Mouse (Mus musculus): Measurements from ENCODE around the gene Hsph1.

The Hsph1 gene

DNA sequence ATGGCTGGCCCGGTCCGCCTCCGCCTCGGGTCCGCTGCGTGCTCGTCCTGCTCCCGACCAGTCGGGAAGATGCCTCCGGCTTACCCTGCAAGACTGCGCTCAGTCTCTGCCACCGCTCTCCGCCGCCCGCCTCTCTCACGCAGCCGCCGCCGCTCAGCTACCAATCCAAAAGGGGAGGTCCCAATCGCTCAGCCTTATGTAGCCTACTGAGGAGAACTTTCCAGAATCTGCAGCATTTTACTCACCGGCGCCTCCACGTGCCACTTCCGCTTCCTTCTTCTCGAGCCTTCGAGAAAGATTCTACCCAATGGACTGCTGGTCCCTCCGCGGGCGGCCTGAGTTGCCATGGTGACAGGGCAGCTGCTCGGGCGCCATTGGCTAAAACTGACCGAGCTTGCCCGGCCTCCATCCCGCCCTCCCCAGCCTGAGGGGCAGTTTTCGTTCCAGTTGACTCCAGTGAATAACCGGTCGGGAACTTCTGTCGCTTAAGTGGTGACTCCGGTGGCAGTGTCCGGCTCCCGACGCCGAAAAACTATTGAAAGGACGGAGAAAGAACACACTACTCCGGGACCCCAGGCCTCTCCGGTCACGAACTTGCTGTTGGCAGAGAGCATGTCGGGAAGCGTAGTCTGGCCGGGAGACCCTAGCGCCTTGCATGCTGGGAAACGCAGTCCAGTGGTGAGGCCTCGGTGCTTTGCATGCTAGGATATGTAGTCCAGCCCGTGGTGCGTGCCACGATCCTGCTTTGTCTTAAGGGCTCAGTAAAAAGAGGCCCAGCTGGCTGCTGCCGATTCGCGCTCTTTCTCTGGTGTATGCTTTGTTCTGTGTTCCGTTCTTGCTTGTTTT is at the start of gene Hsph1:
Gene Hsph1 (minus strand): TSS at position 302 of the 846 bp plus-strand sequence.
- peak; percentile 97 to 99 for DNase-seq

DNA sequence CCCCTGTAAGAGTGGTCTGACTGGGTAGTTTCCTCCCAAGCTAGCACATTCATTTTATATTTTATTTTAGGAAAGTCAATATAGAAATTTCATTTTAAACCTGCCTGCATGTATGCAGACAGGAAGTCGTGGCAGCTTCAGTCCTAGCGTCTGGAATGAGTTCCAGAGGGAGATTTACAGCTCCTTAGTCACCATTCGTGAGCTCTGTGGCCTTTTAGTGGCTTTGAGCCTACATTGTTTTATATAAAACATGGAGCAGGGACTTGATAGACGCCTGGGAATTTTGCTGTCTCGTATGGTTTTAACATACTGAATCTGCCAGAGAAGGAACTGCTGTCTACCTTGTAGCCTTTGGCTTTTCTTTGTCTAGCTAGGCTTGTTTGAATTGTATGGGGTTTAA is 44.8 kb upstream of the Hsph1 start:
- no peak for DNase-seq

DNA sequence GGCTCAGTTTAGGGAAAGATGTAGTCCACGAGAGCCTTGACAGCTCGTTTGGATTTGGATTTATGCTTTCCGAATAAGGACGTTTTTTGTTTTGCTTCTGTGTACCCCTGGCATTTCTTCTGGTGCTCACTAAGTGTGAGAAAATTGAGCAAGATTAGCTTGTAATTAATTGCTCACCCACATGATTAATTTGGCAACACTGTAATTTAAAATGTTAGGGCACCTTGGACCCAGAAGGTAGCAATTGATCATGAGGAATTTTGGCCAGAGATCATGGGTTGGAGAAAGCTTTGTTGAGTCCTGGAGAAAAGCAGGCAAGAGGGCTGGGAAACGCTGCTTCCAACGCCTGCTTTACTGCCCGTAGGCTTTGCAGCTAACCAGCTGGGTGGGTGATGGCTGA is 43.7 kb upstream of the Hsph1 start:
- DNase-seq = no peak

DNA sequence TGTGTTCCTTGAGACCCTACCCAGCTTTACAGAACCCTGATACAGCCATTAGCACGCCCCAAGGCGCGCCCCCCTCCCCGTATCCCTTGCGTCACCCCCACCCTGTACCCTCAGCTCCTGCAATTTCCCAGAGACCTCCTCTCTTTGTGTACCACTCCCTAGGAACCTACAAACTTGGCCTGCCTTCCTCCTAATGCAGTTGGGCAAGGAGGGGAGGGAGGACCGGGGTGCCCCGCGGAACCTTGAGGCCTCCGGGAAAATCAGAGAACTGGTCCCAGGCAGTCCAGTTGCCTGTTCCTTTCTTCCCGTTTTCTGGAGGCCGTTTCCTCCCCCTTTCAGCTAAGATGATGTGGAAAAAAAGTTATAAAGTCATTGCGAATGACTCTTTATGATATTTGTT is 43.2 kb upstream of the Hsph1 start:
- peak in 1 of 2 experiments; percentile 14 for DNase-seq

DNA sequence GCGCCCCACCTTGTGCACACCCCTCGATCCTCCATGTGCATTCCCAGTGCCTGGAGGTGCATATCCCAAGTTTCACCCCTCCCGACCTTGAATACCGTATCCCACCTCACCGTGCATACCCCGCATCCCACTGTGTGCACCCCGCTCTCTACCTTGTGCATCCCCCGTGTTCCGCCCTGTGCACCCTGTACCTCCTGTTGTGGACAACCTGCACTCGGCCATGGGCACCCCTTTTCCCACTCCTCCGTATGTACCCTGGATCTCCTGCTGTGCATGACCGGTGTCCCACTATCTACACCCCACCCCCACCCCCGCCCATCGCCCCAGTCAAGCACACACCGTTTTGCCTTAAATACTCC is 42.8 kb upstream of the Hsph1 start:
- no peak for DNase-seq

DNA sequence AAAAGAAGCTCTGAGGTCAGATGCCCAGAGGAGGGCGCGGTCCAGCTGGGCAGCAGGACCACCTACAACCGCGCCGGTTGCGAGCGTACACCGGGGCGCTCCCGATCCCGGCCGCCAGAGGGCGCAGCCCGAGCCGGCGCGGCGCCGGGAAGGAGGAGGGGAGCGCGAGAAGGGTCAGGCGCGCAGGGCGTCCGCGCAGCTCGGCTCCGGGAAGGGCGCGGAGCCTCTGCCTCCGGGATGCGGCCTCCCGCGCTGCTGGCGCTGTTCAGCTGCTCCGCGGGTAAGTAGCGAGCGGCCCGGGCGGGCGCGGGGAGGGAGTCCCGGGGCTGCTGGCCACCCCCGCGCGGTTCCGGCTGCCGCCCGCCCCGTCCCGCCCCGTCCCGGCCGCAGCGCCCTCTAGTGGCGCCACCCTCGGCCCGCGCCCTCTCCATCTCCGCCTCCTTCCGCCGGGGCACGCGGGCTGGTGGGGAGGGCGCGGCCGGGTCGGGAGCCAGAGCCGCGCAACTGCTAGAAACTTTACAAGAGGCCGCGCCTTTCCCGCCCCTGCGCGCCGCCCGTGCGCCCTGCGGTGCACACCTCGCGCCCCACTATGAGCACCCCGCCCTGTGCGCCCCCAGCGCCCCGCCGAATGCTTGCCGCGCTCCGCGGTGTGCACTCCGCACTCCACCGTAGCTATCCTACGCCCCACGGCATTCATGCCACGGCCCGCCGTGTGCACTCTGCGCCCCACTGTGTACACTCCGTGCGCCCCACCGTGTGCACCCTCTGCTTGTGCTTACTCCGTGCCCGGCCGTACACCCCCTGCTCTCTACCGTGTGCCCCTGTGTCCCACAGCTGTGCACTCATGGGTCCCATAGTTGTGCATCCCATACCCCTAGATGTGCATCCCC is 42.2 kb upstream of the Hsph1 start, which contains the start of gene B3glct:
Gene B3glct (plus strand): TSS at position 131 of the 890 bp plus-strand sequence.
- peak; percentile 74 to 93 for DNase-seq

DNA sequence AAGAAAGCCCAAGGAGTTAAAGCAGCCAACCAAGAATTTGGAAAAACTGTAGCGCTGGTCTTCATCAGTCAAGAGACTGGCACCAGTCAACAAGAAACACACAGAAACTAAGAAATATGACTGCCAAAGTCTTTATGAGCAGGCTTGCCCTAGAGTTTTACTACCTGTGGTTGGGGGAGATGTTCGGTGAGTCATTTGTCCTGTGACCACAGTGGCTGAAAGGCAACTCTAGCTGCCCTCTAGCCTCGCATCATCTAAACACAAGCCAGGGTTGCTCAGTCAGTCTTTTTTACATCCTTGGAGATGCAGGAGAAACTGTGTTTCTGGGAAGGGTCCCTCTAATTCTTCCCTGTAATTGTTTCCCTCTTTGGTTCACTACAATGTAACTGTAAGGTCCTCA is 41.0 kb upstream of the Hsph1 start:
- no peak for DNase-seq

DNA sequence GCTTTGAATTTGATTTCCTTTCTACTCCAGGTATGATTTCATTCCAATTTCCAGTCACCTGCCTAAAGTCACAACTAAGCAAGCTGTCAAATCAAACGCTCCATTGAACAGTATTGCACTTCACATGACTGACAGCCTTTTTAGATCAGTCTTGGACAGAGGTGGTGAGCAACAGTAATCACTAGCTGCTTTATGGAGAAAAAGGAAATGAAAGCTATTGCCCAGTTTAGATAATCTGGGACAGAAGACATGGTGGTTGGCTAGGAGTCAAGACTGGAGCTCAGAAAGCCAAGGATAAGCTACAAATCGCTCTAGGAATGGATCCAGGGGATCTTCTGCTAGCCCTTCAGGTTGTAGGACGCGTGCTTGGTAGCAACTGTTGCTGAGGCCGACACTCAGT is 27.2 kb upstream of the Hsph1 start:
- no peak for DNase-seq

DNA sequence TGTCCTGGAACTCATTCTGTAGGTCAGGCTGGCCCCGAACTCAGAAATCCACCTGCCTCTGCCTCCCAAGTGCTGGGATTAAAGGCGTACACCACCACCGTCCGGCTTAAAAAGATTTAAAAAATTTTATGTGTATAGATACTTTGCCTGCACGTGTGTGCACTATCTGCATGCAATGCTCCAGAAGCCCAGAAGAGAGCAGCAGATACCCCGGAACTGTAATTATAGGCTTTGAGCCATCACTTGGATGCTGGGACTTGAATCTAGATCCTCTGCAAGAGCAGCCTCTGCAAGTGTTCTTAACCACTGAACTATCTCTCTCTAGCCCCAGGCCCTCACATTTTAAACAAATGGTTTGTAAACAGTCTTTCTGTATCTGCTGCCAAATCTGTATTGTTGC is 26.8 kb upstream of the Hsph1 start:
- DNase-seq = no peak

DNA sequence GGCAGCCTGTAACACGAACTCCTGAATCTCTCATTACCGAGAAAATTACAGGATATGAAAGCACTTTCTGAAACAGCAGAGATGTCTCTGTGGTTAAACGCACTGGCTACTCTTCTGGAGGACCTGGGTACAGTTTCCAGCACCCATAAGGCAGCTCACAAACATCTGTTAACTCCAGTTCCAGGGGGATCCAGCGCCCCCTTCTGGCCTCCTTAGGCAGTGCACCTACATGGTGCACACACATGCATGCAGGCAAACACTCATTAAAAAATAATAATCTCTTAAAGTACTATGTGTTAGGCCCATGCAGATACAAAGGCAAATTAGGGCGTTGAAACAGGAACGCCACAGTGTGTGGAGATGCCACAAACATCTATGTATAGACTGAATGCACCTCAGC is 25.3 kb upstream of the Hsph1 start:
- DNase-seq = no peak

DNA sequence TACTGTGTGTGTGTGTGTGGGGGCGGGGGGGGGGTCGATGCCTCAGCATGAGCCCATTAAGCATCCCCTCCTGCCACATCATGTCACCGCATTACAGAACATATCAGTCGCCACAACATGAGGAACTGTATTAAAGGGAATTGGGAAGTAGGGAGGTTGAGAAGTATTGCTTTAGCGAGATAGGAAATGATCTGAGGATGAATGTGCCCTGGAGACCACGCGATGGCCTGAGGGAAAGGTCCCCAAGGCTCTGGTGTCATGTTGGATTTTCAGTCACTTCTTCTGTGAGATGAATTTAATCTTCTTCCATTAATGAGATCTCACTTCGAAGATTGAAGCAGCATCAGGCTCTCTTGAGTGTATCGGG is 23.2 kb upstream of the Hsph1 start:
- DNase-seq = no peak

DNA sequence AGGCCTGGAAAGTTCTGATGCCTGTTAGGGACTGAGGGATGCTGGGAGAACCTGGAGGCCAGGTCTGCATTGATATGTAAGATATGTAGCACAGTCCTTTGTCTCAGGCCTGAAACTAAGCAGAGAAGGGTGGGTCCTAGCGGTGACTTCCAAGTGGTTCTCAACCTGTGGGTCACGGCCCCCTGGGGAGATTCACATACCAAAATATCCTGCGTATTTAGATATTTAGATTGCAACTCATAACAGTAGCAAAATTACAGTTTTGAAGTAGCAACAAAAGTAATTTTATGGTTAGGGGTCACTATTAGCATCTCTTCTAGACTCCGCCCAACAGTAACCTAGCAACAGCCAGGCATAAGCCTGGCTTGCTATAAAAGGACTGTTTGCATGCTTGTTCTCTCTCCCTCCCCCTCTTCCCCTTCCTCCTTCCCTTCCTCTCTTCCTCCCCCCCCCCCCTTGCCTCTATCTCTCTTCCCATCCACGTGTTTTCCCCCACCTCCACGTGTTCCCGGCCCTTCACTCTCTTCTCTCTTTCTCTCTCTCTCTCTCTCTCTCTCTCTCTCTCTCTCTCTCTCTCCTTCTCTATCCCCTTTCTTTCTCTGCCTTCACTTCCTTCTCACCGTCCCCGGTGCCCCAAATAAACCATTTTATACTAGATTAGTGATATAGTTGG is 22.7 kb upstream of the Hsph1 start:
- no peak for DNase-seq

DNA sequence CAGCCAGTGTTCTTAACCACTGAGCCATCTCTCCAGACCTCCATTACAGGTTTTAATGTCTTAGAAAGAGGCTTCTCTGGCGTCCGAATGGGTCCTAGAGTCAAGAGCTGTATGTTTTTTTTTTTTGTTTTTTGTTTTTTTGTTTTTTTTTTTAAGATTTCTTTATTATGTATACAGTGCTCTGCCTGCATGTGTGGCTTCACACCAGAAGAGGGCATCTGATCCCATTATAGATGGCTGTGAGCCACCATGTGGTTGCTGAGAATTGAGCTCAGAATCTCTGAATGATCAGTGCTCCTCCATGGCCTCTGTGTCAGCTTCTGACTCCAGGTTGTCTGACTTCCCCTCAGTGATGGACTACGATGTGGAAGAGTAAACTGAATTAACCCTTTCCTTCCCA is 21.8 kb upstream of the Hsph1 start:
- DNase-seq = no peak

DNA sequence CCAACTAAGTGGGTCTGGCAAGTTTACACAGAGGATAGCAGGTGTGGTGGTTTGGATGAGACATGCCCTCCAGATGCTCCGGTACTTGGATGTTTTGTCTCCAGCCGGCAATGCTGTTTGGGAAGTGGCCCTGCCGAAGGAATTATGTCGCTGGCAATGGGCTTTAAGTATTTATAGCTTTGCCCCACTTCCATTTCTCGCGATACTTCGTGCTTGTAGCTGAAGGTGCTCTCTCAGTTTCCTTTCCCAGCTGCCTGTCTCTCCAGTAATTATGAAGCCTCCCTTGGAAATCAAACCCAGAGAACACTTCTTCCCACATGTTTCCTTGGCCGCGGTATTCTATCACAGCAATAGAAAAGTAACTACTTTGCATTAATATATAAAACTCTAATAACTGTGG is 19.5 kb upstream of the Hsph1 start:
- no peak for DNase-seq

DNA sequence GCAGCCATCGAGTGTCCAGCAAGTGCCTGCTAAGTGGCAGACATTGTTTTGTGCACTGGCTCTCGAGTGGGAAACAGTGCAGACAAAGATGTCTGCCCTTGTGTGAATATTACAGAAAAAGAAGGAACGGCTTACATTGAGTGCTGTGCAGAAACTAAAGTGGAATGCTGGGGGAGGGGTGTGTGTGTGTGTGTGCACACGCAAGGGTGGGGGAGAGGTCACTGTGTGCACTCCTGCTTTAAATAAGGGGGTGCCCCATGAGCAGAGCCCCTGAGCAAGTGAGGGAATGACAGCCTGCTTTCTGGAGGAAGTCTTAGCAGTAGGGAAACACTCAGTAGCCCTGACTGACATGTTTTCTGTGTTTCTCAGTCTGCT is 14.0 kb upstream of the Hsph1 start:
- no peak for DNase-seq

DNA sequence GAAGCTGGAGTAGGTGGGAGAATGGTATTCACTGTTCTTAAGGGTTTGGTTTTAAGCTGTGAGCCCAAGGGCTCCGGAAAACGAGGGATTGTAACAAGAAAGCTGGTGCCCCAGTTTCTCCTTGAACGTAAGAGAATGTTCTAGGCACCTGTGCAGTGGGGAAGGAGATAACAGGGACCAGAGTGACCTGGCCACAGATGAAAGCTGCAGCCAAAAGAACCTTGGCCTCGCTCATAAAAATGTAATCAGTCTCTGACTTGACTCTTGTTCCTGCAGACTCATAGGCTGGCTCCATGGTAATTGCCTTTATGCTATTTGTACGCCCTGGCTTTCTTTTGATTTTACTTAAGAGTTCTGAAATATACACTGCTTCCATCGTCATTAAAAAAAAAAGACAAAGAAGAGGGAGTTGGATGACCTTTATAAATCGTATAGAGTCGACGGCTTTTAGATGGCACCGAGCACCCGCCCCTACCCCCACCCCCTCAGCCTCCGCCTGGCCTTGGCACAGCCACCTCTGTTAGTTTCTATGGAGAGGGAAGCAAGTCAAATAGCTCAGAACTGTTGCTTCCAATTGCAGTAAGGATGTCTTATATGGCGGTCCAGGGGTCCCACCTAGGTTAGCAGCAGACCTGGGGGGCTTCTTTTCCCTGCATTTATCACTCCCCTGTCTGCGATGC is 13.5 kb upstream of the Hsph1 start:
- DNase-seq = no peak

DNA sequence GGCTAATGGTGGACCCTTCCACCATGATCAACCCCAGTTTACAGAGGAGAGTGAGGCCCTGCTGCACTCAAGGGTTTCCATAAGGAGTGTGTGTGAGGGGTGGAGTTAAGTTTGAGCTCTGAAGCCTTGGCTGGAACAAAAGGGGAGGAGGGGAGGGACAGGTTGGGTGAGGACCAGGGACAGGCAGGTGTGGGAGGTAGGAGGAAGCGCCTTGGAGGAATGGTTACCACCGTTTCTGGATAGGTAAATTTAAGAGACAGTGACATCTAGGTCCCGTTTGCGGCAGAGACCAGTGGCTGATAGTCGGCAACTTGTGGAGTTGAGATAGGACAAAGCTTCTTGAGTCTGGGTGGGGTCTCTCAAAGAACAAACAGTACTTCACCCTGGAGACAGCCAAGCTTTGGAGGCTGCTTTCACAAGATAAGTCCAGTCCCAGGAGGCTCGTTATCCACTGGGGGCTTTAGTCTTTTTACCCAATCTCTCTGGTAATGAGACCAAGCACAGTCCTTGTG is 12.8 kb upstream of the Hsph1 start:
- DNase-seq = no peak

DNA sequence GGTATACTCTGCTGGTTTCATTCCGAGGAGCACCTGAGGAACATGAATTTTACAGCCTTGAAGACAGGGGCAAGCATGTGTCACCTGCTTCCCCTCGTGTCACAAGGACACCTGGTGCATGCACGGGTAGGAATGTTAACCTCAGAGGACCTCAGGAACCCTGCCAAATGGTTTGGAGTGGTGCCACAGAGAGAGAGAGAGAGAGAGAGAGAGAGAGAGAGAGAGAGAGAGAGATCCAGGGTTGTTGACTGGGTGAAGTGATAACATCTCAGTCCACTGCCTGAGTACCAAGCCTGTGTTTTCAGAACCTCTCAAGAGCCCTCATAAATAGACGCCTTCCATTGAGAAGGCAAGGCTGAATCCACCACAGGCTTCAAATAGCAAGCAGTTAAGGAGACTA is 12.0 kb upstream of the Hsph1 start:
- peak; percentile 21 to 52 for DNase-seq

DNA sequence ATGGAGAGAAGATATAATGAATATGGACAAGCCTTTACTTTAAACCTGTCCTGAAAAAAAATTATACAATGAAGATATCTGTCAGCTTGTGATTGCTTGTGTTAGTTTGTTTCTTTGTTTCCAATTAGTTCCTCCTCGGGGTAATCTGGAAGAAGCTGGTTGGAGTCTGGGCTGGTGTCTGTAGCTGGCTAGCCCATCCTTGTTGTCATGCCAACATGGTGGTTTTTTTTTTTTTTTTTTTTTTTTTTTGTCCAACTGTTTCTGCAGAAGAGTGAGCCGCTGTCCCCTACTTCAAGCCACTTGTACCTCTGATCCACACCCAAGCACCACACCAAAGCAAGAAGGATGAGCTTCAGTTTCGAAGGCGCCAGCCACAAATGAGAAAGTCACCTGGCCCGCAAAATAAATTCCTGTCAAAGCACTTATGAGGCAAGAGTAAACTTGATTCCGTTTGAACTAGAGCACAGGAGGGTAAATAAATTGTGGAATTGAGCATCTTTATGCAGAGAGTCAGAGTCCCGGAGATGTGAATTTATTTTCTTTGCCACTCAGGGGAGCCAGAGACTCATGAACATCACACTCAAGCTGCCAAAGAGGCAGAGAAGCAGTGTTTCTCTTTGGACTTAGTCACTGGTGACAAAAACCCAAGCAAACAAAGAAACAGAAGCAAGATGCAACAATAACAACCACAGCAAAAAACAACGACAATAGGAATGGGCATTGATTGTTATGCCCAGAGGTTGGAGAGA is 11.4 kb upstream of the Hsph1 start:
- DNase-seq = no peak

DNA sequence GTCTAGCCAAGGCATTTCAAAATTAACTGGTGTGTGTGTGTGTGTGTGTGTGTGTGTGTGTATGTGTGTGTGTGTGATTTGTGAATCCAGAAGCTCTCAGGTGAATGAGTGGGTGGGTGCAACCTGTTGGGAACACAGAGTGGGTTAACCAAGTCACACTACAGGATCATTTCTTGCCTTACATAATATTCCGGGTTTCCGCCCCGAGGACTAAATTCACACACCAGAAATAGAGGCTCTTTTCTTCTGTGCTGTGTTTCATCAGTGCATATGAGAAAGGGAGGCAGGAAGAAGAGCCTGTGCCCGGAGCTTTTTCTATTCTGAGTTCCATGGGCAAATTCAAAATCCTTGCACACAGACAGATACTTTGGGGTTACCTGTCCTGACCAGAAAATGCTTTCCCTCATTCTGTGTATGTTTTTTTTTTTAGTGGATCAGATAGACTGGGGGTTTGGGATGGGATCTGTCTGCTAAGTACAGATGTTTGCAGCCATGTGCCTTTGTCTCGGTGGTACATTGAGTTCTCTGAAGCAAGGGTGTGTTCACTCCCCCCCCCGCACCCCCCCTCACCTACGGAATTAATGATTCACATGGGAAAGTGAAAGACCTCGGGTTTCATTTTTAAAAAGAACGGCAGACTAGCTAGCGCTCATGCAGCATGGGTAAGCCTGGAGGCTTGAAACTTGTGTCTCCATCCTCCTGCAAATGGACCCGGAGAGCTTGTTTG is 6.8 kb upstream of the Hsph1 start:
- no peak for DNase-seq

DNA sequence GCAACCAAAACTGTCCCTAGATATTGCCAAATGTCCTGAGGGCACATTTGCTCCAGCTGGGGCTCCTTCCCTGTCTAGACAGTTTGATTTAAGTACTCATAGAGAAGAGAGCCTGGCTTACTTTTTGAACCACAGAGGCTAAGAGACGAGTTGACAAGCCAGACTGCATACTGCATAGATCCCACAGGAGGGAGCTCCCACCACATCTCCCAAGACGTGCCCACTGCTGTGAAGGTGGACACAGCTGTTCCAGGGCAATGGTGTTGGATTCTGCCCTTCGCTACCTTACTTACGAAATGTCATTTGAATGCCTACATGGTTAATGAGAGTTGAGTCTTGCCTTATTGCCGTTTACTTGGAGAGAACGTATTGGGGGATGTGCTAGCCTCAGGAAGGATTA is 6.2 kb upstream of the Hsph1 start:
- DNase-seq = no peak
